Mouse (Mus musculus): Measurements from ENCODE around the gene Cherp. TPM values are rescaled to one million over a fixed set of nuclear protein-coding genes. Genes with fewer than 3 reads are reported as not detected.

Cherp gene
- total RNA-seq, 2 experiments from 2014 or later = 70.4 to 72.7 TPM

- DNase-seq (ENCODE audit: low spot score in 2 of 2) = no peak
Observed at GRCm38 (mm10) chr8:72485456-72486199, 10.6 kb upstream of the Cherp start.

- no peak for DNase-seq (ENCODE audit: low spot score in 2 of 2)
Observed at GRCm38 (mm10) chr8:72470684-72471083, 4.3 kb downstream of the Cherp start.

GRCm38 (mm10) chr8:72469984-72470383 lies 5.0 kb downstream of the Cherp start:
- DNase-seq (ENCODE audit: low spot score in 2 of 2) = no peak

- DNase-seq (ENCODE audit: low spot score in 2 of 2) = no peak
Observed at GRCm38 (mm10) chr8:72469243-72469642, 5.8 kb downstream of the Cherp start.

GRCm38 (mm10) chr8:72464211-72464610 lies 10.8 kb downstream of the Cherp start:
- DNase-seq (ENCODE audit: low spot score in 2 of 2) = no peak

GRCm38 (mm10) chr8:72459881-72460533 lies 15.0 kb downstream of the Cherp start:
- DNase-seq (ENCODE audit: low spot score in 2 of 2) = no peak

GRCm38 (mm10) chr8:72458457-72458856 lies 16.6 kb downstream of the Cherp start:
- no peak for DNase-seq (ENCODE audit: low spot score in 2 of 2)

GRCm38 (mm10) chr8:72457806-72458205 lies 17.2 kb downstream of the Cherp start:
- no peak for DNase-seq (ENCODE audit: low spot score in 2 of 2)

- DNase-seq (ENCODE audit: low spot score in 2 of 2) = no peak
Observed at GRCm38 (mm10) chr8:72455317-72455716, 19.7 kb downstream of the Cherp start.

- DNase-seq (ENCODE audit: low spot score in 2 of 2) = no peak
Observed at GRCm38 (mm10) chr8:72453904-72454303, 21.1 kb downstream of the Cherp start.

GRCm38 (mm10) chr8:72451516-72451915 lies 23.5 kb downstream of the Cherp start:
- no peak for DNase-seq (ENCODE audit: low spot score in 2 of 2)

- no peak for DNase-seq (ENCODE audit: low spot score in 2 of 2)
Observed at GRCm38 (mm10) chr8:72445071-72445470, 30.0 kb downstream of the Cherp start.

GRCm38 (mm10) chr8:72443994-72444350 lies 31.1 kb downstream of the Cherp start:
- no peak for DNase-seq (ENCODE audit: low spot score in 2 of 2)

GRCm38 (mm10) chr8:72443338-72443993 lies 31.6 kb downstream of the Cherp start, which contains the start of the genes Calr3 and 1700030K09Rik:
Gene Calr3, minus strand, starts transcription at chr8:72443870.
Gene 1700030K09Rik, plus strand, starts transcription at chr8:72443880.
- DNase-seq (ENCODE audit: low spot score in 2 of 2) = peak; percentile 99 to 100

GRCm38 (mm10) chr8:72438248-72439015 lies 36.6 kb downstream of the Cherp start:
- no peak for DNase-seq (ENCODE audit: low spot score in 2 of 2)

GRCm38 (mm10) chr8:72434952-72435351 lies 40.1 kb downstream of the Cherp start:
- DNase-seq (ENCODE audit: low spot score in 2 of 2) = no peak

GRCm38 (mm10) chr8:72429676-72430075 lies 45.4 kb downstream of the Cherp start:
- DNase-seq (ENCODE audit: low spot score in 2 of 2) = no peak

- DNase-seq (ENCODE audit: low spot score in 2 of 2) = no peak
Observed at GRCm38 (mm10) chr8:72422926-72423325, 52.1 kb downstream of the Cherp start.

- DNase-seq (ENCODE audit: low spot score in 2 of 2) = peak; percentile 99
Observed at GRCm38 (mm10) chr8:72421362-72422335, 53.4 kb downstream of the Cherp start, which contains the start of gene Eps15l1. Gene Eps15l1, minus strand, starts transcription at chr8:72421460.

Data from left cerebral cortex, adult 18-20 months (tissue).